Mouse (Mus musculus): Measurements from ENCODE around the gene Alox5.

Gene Alox5

DNA sequence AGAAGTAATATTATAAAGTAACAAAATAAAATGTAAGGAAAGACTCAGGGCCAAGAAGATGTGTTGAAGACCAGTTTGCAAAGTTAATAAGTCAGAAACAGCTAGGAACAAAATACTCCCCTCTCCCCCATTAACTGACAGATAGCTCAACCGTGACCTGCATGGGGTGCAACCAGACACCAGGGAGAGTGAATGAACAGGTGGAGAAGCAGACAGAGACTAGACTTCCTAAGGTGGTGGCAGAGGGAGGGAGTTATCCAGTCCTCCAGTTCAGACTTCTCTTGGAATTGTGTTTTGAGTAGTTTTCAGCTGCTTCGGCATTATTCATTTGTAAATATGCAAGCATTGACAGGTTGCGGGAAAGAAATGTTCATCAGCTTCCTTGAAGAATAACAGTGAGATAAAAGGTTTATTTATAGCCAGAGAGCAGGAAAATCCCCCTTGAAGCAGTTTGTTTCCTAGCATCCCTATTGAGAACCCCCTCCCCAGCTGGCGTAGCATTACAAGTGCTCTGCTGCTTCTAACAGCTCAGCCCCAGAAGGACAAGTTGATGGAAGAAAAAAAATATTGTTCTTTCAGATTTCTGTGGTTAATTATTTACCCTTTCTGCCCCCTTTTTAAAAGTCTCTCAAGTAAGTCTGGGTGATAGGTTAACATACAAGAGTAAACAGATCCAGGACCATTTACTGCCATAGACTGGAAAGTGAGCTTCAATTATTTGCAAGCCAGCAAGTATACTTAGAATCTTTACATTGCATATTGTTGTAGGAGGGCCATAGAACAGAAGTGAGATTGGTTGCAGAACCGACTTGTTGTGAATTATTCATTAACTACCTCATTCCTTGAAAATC lies 75.6 kb downstream of the Alox5 start:
- no peak for DNase-seq (ENCODE audit: low read depth)

DNA sequence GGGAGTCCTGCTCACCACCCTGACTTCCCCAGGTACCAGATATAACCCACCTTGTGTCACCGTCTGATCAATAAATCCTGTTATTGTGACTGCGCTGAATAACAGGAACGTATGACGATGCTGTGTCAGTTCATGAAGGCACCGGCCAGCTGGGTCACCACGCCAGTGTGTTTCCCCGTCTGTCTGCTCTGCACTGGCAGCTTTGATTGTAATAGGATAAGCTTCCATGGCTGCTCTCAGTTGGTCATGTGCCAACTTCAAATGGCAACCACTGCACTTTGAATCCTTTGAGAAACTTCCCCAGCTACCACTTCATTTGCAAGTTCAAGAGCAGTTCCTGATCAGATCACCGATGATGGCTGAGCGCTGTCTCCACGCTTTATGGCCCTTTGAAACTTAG lies 77.4 kb downstream of the Alox5 start:
- DNase-seq (ENCODE audit: low read depth), result no peak

DNA sequence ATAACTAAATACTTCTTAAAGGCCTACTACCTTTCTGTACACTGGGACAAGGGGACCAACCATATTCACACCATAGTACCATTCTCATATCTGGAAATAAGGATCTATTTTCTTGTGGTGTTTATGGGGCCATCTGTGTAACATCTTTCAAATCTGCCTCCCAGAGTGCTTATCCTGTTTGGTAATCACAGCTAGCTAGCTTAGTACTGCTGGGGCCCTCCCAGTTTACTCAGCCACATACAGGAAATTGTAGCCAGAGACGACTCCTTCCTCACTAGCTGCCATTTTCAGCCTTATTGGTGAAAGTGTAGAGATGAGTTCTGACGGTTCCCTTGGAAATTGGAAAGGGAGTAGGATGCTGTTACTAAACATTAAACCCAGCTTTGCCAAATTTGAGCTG lies 79.4 kb downstream of the Alox5 start:
- DNase-seq (ENCODE audit: low read depth), result peak; percentile 65

DNA sequence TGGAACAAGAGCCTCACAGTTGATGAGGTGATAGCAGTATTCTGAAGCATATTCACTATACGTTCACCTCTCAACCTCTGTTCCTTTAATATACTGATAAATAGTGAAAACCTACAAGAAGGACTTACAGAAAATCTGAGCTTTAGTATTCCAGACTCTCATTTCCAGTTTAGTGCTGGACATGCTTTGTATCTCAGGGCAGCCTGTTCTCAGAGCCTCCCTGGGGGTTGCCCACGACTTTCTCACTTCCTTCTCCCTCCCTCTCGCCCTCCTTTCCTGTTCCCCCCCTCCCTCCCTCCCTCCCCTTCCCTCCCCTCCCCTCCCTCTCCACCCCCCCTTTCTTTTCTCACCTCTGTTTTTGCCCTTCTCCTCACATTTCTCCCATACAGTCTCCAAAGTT lies 80.8 kb downstream of the Alox5 start:
- no peak for DNase-seq (ENCODE audit: low read depth)

DNA sequence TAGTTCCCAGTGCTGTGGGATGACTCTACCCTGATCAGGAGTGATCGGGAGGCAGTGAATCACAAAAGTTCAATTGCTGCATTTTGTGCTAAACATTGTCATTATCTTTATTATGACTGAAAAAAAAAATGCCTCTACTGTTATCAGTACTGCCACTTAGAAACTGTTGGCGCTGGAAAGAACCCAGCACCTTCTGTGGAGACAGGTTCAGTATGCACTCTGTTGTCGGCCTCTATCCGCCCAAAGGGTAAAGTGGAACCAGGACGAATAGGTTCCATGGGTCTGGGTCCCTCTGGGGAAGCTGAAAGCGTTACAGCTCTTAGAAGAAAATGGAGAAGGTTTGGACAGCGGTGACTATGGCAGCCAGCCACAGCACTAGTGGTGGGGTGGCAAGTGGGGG lies 82.1 kb downstream of the Alox5 start:
- no peak for DNase-seq (ENCODE audit: low read depth)

DNA sequence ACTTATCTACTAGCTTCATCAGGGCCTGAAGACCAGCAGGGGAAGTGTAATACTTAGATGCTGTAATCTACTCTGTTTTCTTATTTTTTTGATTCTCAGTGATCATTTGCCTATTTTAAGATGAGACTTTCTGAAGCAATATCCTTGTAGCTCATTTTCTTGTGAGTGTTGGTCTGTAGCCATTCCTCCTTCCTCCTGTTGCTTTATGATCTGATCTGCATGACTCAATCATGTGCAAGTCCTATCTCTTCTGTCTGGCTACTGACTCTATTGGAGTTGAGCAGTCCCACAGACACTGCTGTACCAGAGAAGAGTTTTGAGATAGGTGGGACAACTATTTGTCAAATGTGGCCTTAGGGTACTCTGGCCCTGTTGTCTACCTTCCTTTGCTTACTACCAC lies 86.4 kb downstream of the Alox5 start:
- DNase-seq (ENCODE audit: low read depth), result peak; percentile 81

DNA sequence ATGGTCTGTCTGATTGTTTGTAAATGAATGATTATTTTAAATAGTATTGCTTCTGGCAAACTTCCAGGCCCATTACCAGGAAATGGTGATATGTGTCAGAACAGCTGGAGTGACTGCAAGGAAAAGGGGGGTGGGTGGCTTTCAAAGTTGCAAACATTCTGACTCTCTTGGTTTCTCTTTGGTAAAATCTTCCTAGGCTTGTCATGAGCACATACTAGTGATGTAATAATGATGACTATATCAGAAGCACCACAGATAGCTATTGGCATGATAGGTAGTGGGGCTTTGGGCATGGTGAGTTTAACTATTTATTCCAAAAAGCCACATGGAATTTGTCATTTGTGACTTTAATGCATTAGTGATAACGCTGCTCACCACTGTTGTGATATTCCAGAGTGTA lies 86.8 kb downstream of the Alox5 start:
- peak; percentile 59 for DNase-seq (ENCODE audit: low read depth)

DNA sequence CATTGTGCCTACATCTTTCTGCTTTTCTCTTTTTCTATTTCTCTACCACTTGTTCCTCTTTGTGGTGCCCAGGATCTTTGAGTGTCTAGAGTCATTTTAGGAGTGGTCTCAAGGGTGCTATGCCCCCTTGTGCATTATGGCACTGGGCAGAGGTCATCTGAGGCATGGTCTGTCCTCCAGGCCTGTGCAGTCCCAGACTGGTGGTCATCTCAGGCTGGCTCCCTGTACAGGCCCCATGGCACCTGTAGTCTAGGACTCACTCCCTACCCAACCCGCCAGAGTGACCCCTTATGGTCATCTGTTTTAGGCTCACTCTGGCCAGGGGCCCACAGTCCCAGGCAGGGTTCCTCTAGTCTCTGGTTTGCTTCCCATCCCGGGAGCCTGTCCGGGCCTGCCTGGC lies 89.5 kb downstream of the Alox5 start:
- DNase-seq (ENCODE audit: low read depth), result no peak

DNA sequence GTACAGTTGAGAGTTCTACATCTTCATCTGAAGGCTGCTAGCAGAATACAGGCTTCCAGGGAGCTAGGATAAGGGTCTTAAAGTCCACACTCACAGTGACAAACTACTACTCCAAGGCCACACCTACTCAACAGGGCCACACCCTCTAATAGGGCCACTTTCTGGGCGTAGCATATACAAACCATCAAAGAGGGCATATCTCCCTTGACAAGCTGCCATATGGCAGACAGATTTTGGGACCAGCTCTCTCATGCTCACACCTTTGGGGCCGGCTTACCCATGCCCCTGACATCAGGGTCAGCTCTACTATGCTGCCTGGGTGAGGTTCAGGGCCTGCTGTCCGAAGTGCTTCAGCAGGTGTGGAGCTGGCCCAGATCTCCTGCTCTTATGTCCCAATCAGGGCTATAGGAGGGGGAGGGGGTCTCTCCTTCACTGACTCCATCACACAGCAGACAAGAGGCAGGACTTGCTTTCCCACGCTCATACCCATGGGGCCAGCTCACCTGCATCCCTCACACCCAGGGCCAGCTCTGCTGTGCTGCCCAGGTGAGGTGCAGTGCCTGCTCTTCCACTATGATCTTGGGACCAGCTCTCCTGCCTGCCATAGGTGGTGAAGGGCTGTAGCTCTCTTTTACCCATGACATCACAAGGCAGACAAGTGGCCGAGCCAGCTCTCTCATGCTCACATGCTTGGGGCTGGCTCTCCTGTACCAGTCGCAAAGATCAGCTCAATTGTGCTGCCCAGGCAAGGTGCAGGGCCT lies 90.6 kb downstream of the Alox5 start:
- no peak for DNase-seq (ENCODE audit: low read depth)

DNA sequence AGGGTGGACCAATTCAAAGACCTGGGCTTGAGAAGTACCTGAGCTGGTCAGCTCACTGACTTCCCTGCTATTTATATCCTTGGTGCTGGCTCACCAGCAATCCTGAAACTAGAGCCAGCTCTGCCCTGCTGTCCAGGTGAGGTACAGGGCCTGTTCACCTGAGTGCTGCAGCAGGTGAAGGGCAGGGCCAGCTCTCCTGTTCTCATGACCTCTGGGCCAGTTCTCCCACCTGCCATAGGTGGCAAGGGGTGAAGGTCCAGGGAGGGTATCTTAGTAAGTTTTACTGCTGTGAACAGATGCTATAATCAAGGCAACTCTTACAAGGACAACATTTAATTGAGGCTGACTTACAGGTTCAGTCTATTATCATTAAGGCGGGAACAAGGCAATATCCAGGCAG lies 91.2 kb downstream of the Alox5 start:
- DNase-seq (ENCODE audit: low read depth), result no peak

DNA sequence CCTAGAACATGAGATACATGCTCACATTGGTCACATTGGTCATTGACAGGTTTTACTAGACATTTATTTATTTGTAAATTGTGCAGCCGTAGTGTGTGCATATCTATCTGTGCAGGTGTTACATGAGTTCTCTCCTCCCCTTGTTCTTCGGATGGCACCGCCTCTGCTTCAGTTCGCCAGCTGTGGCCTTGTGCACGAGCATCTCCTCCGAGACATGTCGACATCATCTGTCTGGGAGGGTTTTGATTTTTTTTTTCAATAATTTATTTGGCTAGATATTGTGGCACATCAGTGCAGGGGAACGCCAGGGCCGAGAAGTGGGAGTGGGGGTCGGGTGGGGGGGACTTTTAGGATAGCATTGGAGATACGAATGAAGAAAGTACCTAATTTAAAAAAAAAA lies 93.0 kb downstream of the Alox5 start:
- no peak for DNase-seq (ENCODE audit: low read depth)

DNA sequence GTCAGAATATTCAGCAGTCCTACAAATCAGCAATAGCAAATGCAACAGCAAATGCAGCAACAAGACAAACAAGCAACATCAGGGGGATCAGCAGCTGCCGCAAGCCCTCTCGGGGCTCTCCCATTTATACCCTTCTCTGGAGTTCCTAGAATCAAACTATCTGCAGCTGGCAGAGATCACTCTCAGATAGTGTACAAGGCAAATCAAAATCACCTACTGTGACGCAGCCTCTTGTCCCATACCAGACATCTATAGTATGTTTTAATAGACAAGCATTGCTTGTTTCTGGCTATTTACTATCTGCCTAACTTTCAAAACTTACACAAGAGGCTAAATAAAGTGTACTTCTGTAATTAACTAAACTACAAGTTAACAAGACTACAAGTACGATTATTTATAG lies 99.0 kb downstream of the Alox5 start:
- no peak for DNase-seq (ENCODE audit: low read depth)

DNA sequence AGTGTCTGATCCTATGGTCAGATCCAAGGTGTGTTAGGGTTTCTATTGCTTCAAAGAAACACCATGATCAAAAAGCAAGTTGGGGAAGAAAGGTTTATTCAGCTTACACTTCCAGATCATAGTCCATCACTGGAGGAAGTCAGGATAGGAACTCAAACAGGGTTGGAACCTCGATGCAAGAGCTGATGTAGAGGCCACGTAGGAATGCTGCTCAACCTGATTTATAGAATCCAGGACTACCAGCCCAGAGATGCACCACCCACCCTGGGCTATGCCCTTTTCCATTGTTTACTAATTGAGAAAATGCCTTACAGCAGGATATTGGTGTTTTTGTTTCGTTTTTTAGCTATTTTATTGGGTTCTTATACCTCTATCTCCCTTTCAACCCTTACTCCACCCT lies 99.5 kb downstream of the Alox5 start:
- no peak for DNase-seq (ENCODE audit: low read depth)

Measured in 416B (cell line).